ENCODE assay signal across 14 mouse cellular contexts in genomic region chr10:18437584-18437983, GRCm38 (mm10).
A peak's percentile ranks its signal among the peaks of the same experiment; 100 is the strongest.
DNase-seq lines count a peak whose midpoint lies in the region; ATAC-seq and TF ChIP-seq lines count a peak whose summit lies in the region.
"Had no signal": no experiment of that assay in that cellular context is flagged by ENCODE, and none has a peak within 500 bp of the region (broad histone marks: within the 10 kb centered on the region; RNA-seq: fewer than 3 reads in every experiment).

No protein-coding gene starts in this region.

- no peak overlapping the region for H3K4me3 ChIP-seq in kidney, postnatal 0 days (replicated peaks; ENCODE audit: low read depth, low read length)
- H3K4me3 ChIP-seq in embryonic facial prominence, embryonic 15.5 days (replicated peaks): no peak overlapping the region
- H3K4me3 ChIP-seq: hindbrain, embryonic 10.5 days; liver, embryonic 15.5 days had no signal

- no peaks in the 10 kb centered on the region for H3K9me3 ChIP-seq in kidney, postnatal 0 days (replicated peaks; ENCODE audit: low read length)
- H3K9me3 ChIP-seq in embryonic facial prominence, embryonic 15.5 days (replicated peaks): no peaks in the 10 kb centered on the region
- H3K9me3 ChIP-seq: hindbrain, embryonic 10.5 days; liver, embryonic 15.5 days had no signal

- H3K27me3 ChIP-seq in kidney, postnatal 0 days (ENCODE audit: insufficient read depth, low read length): no peaks in the 10 kb centered on the region
- H3K27me3 ChIP-seq in embryonic facial prominence, embryonic 15.5 days: no peaks in the 10 kb centered on the region
- H3K27me3 ChIP-seq: liver, embryonic 15.5 days had no signal

- no peak for TF ChIP-seq CTCF in kidney, postnatal 0 days (IDR thresholded peaks at IDR 0.05; ENCODE audit: low read depth)

- WGBS in kidney, postnatal 0 days: 73% methylated on average over 2 of the region's 2 CpGs
- WGBS in embryonic facial prominence, embryonic 15.5 days: 43% methylated on average over 2 of the region's 2 CpGs

- no peak overlapping the region for H3K9ac ChIP-seq in kidney, postnatal 0 days (ENCODE audit: low read depth, low read length)
- H3K9ac ChIP-seq in embryonic facial prominence, embryonic 15.5 days: no peak overlapping the region
- H3K9ac ChIP-seq: liver, embryonic 15.5 days had no signal

- no peak overlapping the region for H3K27ac ChIP-seq in kidney, postnatal 0 days
- peak overlapping the region; percentile 73 for H3K27ac ChIP-seq in embryonic facial prominence, embryonic 15.5 days (replicated peaks)
- H3K27ac ChIP-seq: hindbrain, embryonic 10.5 days; liver, embryonic 15.5 days had no signal

- intact Hi-C loops in heart, postnatal 36 days (cut with DNase I): no loop called here

- no peak overlapping the region for H3K4me2 ChIP-seq in kidney, postnatal 0 days (ENCODE audit: low read length)
- no peak overlapping the region for H3K4me2 ChIP-seq in embryonic facial prominence, embryonic 15.5 days (replicated peaks)
- H3K4me2 ChIP-seq: liver, embryonic 15.5 days had no signal

- no peak for ATAC-seq in kidney, postnatal 0 days (replicated peaks; ENCODE audit: low FRiP score, low read depth)
- ATAC-seq in embryonic facial prominence, embryonic 15.5 days (ENCODE audit: insufficient number of reproducible peaks, low FRiP score, low TSS enrichment, low read depth): no peak
- ATAC-seq: activated CD4-positive, CD25-positive, alpha-beta regulatory T cell, adult 4 months had no signal

- H3K4me1 ChIP-seq in kidney, postnatal 0 days (replicated peaks; ENCODE audit: insufficient read depth, low read length): 0 out of 2 replicates have a peak, but pooled peaks cover 3% of the 10 kb centered on the region
- H3K4me1 ChIP-seq in embryonic facial prominence, embryonic 15.5 days: peaks cover 43% of the 10 kb centered on the region

- no peaks in the 10 kb centered on the region for H3K36me3 ChIP-seq in kidney, postnatal 0 days (ENCODE audit: insufficient read depth, low read length)
- H3K36me3 ChIP-seq in embryonic facial prominence, embryonic 15.5 days: no peaks in the 10 kb centered on the region
- H3K36me3 ChIP-seq: hindbrain, embryonic 10.5 days; liver, embryonic 15.5 days had no signal

- peak; percentile 42 for DNase-seq in heart, adult 11 months
- DNase-seq in heart, postnatal 36 days: no peak
- DNase-seq in kidney, postnatal 0 days (ENCODE audit: low spot score): peak; percentile 25
- DNase-seq in kidney, adult 18-20 months: no peak
- peak; percentile 22 for DNase-seq in Muller cell, postnatal 12 days (ENCODE audit: inconsistent ontology term)
- DNase-seq in ovary, postnatal 36 days (ENCODE audit: low spot score): no peak
- DNase-seq in spleen, postnatal 36 days (ENCODE audit: low spot score in 2 of 2): no peak
- DNase-seq: cerebellum, adult 18-20 months; gastrocnemius, postnatal 36 days; right cerebral cortex, postnatal 25 days had no signal

Comparison
In these comparisons a context has a peak if more than half of its experiments do, and no peak if none do; other contexts are left out.
1. DNase-seq: peak in heart, adult 11 months (single experiment), kidney, postnatal 0 days (single experiment) and Muller cell, postnatal 12 days (single experiment); none in heart, postnatal 36 days (0 of 2), kidney, adult 18-20 months (single experiment), ovary, postnatal 36 days (single experiment) and spleen, postnatal 36 days (0 of 2).